Mouse (Mus musculus): ENCODE results near the gene Lrp8.

- TF ChIP-seq POLR2A (IDR thresholded peaks at IDR 0.05; ENCODE audit: control insufficient read depth in 1 of 2, insufficient read depth in 1 of 2, low read depth in 1 of 2, low read length in 2 of 2, poor library complexity in 1 of 2) (no peak), EP300 (IDR thresholded peaks at IDR 0.05; ENCODE audit: low read depth in 1 of 2, low read length in 2 of 2) (no peak), CTCF (IDR thresholded peaks at IDR 0.05 in 2 of 3, conservative IDR thresholded peaks at IDR 0.05 in 1 of 3; ENCODE audit: control insufficient read depth in 1 of 3, insufficient read depth in 1 of 3, low read depth in 2 of 3, low read length in 3 of 3, poor library complexity in 1 of 3, severe bottlenecking in 1 of 3) (no peak), SIN3A (IDR thresholded peaks at IDR 0.05; ENCODE audit: low read length) (no peak), ETS1 (IDR thresholded peaks at IDR 0.05; ENCODE audit: low read depth, low read length) (no peak), UBTF (IDR thresholded peaks at IDR 0.05; ENCODE audit: borderline replicate concordance, insufficient read depth, low read depth, low read length) (no peak), ZC3H11A (IDR thresholded peaks at IDR 0.05; ENCODE audit: low read depth, low read length) (no peak), E2F4 (IDR thresholded peaks at IDR 0.05; ENCODE audit: borderline replicate concordance, low read depth, low read length) (no peak), ZNF384 (IDR thresholded peaks at IDR 0.05; ENCODE audit: low read depth, low read length) (no peak)
Measured at GRCm38 (mm10) chr4:107853836-107854235, 51.8 kb downstream of the Lrp8 start.
